Mouse (Mus musculus) lung, adult 2 months (tissue): ENCODE data around the gene Cyb5d1. TPM values are rescaled to one million over a fixed set of nuclear protein-coding genes. Genes with fewer than 3 reads are reported as not detected.

Experiments
- DNase-seq: peaks from one replicate; pipeline ENCODE4 v3.0.0; 2022
- H3K4me1 ChIP-seq: fragments of 200-500 bp; 2 replicates; pipeline ENCODE4 v1.6.1; 2011; ENCODE audit warnings: low read length; ENCODE audit not compliant: control insufficient read depth, insufficient read depth
- H3K4me3 ChIP-seq: fragments of 200-500 bp; replicated peaks from 2 replicates; pipeline ENCODE3; 2011; ENCODE audit warnings: low read depth, mild to moderate bottlenecking, control low read depth, low read length; ENCODE audit errors: extremely low read depth
- CTCF ChIP-seq: fragments of 200-500 bp; IDR thresholded peaks from 2 replicates; pipeline ENCODE4 v1.5.1; 2011; ENCODE audit warnings: mild to moderate bottlenecking, low read length, control low read depth; ENCODE audit not compliant: insufficient read depth
- POLR2A ChIP-seq: fragments of 200-500 bp; IDR thresholded peaks from 2 replicates; pipeline ENCODE4 v1.6.1; 2011; ENCODE audit warnings: low read depth, mild to moderate bottlenecking, control low read depth, low read length, borderline replicate concordance; ENCODE audit errors: extremely low read depth
- WGBS: fragments of 180-500 bp; shearing (Covaris S2); methylation state at CpG from one replicate; pipeline ENCODE4 v1.1.7; 2018; 5-methylcytosine and 5-hydroxymethylcytosine counted together
- polyA plus RNA-seq: library from polyadenylated mRNA; depleted of rRNA; stranded (reverse); fragments of >200 nt; gene quantifications from 2 replicates; pipeline ENCODE4 v1.2.3, GENCODE M21; 2012

Gene Cyb5d1
- polyA plus RNA-seq, 1 experiment, result 24.7 TPM

DNA sequence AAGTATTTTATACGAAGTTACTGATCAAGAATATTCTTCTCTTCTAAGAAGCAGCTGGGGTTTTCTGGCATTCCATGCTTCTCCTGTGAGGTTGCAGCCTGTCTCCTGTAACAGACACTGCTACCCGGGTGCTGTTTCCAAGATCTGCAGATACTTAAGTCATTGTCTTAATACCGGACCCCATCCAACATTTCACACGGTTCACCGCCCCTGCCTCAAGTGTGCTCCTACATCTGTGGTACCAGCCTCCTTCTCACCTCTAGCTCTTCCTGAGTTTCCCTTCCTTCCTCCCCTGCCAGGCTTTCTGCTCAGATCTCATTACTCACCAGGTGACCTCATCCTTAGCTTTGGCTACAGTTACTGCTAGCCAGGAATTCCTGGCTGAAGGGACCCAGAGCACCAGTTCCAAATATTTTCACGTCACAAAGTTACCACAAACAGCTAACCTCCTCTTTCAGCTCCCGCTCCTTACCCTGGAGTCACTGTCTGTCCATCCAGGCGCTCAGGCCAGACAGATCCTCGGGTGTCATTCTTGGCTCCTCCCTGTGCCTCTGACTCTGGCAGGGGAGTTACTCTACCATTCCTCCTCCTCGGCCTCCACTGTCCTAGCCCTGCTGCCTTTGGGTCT lies 12.8 kb downstream of the Cyb5d1 start:
- Histone ChIP-seq H3K4me1 (no peaks in the 10 kb centered on the region), H3K4me3 (no peak overlapping the region)
- TF ChIP-seq POLR2A (no peak), CTCF (no peak)
- DNase-seq, result no peak
- WGBS, result 62% methylated on average over 10 of the region's 10 CpGs

DNA sequence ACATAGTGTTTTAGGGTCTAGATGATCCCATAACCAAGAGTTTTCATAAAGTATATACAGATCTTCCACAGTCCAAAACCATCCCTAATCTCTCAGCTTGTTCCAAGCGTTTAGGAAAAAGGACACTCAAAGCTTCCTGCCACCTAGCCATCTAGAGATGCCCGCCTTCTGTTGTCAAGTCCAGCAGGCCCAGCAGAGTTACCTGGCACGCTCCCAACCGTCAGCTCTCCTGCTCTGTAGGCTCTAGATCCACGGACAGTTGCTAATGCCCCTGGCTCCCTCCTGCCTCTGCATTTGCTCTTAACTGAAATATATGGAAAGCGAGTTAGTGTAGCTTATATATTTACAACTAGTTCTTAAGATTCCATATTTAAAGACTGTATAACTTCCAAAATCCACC lies 14.1 kb downstream of the Cyb5d1 start:
- H3K4me1 ChIP-seq, result no peaks in the 10 kb centered on the region
- TF ChIP-seq POLR2A, result no peak
- WGBS, result 73% methylated on average over 6 of the region's 6 CpGs
- no peak overlapping the region for H3K4me3 ChIP-seq
- no peak for DNase-seq

GRCm38 (mm10) chr11:69379600-69379999 lies 15.8 kb downstream of the Cyb5d1 start:
- no peak for TF ChIP-seq CTCF
- no peak for TF ChIP-seq POLR2A
- WGBS, result 67% methylated on average over 3 of the region's 3 CpGs
- no peak for DNase-seq
- Histone ChIP-seq H3K4me1 (no peaks in the 10 kb centered on the region), H3K4me3 (no peak overlapping the region)

- no peaks in the 10 kb centered on the region for H3K4me1 ChIP-seq
- no peak for DNase-seq
- WGBS, result 63% methylated on average over 3 of the region's 3 CpGs
- TF ChIP-seq POLR2A, result no peak
- TF ChIP-seq CTCF, result no peak
- no peak overlapping the region for H3K4me3 ChIP-seq
Measured at GRCm38 (mm10) chr11:69377766-69378165, 17.7 kb downstream of the Cyb5d1 start.

- H3K4me3 ChIP-seq, result no peak overlapping the region
- H3K4me1 ChIP-seq, result no peaks in the 10 kb centered on the region
- DNase-seq, result no peak
- WGBS, result 90% methylated on average over 4 of the region's 4 CpGs
- no peak for TF ChIP-seq POLR2A
- TF ChIP-seq CTCF, result no peak
Measured at GRCm38 (mm10) chr11:69375646-69376045, 19.8 kb downstream of the Cyb5d1 start.

- no peak for DNase-seq
- H3K4me1 ChIP-seq, result no peaks in the 10 kb centered on the region
- 91% methylated on average over 16 of the region's 16 CpGs for WGBS
- H3K4me3 ChIP-seq, result no peak overlapping the region
- TF ChIP-seq POLR2A (no peak), CTCF (no peak)
Measured at GRCm38 (mm10) chr11:69373223-69373965, 22.0 kb downstream of the Cyb5d1 start.

- Histone ChIP-seq H3K4me3 (no peak overlapping the region), H3K4me1 (peaks cover 2% of the 10 kb centered on the region)
- 0 out of 2 replicates have a peak, but pooled peaks have one; percentile 7 for TF ChIP-seq CTCF
- no peak for TF ChIP-seq POLR2A
- no peak for DNase-seq
- WGBS, result 60% methylated on average over 3 of the region's 3 CpGs
Measured at GRCm38 (mm10) chr11:69372780-69373170, 22.7 kb downstream of the Cyb5d1 start.

DNA sequence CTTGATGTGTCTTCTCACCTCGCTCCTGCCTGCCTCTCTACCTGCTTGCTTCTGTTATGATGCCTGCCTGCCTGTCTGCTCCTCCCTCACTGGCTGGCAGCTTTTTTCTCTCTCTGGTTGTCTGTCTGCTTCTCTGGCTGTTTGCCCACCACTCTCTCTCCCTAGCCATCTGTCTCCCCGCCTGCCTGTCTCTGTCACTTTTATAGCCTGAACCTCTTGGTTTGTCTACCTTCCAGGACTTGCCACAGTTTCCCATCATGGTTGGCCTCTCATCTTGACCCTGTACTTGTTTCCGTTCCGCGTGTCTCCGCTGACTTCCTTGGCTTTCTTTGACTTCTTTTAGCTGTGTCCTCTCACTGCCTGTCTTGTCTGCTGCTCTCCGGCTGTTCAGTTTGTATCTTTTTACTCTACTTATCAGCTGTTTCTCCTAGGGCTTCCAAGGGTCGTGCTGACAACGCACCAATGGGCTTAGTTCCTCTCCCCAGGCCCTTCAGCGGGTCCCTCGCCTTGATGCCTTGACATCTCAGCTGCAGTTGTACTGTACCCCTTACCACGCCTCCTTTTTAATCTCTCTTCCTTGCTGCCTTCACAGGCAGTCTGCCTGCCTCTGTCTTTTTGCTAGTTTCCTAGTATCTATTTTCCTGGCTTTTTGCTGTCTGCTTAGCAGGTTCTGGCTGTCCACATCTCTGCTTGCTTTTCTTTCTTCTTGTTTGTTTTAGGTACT lies 23.2 kb downstream of the Cyb5d1 start:
- H3K4me1 ChIP-seq, result peaks cover 3% of the 10 kb centered on the region
- 50% methylated on average over 12 of the region's 12 CpGs for WGBS
- no peak for TF ChIP-seq CTCF
- TF ChIP-seq POLR2A, result no peak
- no peak for DNase-seq
- no peak overlapping the region for H3K4me3 ChIP-seq

GRCm38 (mm10) chr11:69371601-69372000 lies 23.8 kb downstream of the Cyb5d1 start:
- no peak for TF ChIP-seq POLR2A
- no peak for TF ChIP-seq CTCF
- 73% methylated on average over 12 of the region's 12 CpGs for WGBS
- no peak overlapping the region for H3K4me3 ChIP-seq
- H3K4me1 ChIP-seq, result peaks cover 3% of the 10 kb centered on the region
- DNase-seq, result no peak

DNA sequence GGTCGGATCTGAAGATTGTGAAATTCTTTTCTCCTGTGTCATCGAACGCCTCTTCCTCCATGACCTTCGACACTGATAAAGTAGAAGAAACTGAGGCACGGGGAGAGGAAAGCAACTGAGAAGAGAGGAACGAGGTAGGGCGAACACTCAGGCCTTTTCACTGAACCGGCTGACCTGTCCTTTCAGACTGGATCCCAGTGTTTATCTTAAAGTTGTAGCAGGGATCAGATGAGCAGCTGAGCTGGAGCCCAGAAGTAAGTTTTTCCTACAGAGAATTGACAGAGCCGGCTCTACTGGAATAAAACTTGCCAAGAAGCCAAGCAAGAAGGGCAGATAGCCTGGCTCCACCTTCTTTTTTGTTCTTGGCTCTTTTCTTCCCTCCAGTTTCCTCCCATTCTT lies 24.6 kb downstream of the Cyb5d1 start:
- 29% methylated on average over 9 of the region's 9 CpGs for WGBS
- TF ChIP-seq POLR2A (no peak), CTCF (no peak)
- Histone ChIP-seq H3K4me3 (no peak overlapping the region), H3K4me1 (peaks cover 7% of the 10 kb centered on the region)
- DNase-seq, result no peak
